Mouse (Mus musculus): Measurements from ENCODE around the gene Utp4.
A peak's percentile ranks its signal among the peaks of the same experiment; 100 is the strongest.

Gene Utp4

DNA sequence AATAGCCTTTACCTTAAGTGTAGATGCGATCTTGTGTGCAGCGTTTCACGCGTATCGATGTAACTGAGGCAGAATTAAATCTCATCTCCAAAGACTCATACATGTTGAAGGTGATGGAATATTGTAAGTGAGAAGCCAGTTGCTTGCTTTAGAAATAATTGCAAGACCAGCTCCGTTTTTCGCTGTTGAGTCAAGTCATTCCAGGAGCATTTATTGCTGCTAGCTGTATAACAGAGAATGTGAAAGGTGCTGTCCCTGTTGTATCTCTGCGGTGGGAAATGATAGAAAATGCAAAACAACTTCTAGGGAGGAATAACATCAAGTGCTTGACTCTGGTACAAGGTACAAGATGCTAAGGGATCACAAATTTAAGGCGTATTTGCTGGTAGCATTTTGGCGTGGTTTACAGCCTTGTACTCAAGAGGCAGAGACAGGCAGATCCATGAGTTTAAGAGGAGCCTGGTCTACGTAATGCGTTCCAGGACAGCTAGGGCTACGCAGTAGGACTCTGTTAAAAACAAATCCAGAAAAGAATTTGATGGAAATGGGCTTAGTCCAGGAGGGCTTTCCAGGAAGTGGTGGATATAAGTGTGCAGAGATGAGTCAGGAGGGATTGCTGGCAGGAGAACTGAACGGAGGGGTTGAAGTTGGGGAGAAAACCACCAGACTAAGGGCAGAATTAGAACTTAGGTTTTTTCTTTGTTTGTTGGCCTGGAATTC is 43.8 kb downstream of the Utp4 start:
- peak; percentile 15 for DNase-seq (ENCODE audit: low spot score)

DNA sequence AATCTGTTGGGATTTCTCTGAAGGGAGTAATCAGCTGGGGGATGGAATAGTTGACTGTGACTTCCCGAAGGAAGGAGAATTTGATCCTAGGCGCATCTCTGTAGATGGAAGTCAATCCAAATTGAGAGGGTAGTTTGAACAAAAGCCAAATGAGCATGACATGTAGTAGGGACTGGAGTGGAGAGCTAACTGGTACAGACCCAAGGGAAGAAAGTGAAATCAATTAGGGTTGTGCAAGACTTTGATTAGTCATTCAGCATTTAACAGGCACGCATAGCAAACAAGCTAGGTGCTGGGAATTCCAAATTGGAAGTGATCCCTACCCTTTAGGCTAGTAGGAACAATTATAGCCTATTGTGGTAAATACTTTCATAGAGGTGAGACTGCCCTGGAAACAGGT is 48.4 kb downstream of the Utp4 start:
- DNase-seq (ENCODE audit: low spot score): no peak

DNA sequence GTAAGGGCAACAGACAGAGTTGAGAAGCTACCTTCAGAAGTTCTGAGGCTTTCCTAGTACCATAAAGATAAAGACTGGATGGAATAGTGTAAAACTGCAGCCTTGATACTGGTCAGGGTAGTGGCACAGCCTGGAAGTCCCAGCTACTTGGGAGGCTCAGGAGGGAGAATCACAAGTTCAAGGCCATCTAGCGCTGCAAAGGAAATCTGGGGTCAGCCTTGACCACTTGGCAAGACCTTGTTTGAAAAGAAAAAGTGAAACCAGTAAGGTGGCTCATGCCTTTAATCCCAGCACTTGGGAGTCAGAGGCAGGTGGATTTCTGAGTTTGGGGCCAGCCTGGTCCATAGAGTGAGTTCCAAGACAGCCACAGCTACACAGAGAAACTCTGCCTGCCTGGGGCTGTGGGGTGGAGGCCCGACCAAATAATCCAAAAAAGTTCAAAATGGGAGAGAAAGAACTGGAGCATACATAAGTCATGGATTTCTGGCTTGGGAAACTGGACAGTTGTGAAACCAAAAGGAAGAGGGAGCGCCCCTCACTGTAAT is 50.5 kb downstream of the Utp4 start:
- DNase-seq (ENCODE audit: low spot score): no peak

DNA sequence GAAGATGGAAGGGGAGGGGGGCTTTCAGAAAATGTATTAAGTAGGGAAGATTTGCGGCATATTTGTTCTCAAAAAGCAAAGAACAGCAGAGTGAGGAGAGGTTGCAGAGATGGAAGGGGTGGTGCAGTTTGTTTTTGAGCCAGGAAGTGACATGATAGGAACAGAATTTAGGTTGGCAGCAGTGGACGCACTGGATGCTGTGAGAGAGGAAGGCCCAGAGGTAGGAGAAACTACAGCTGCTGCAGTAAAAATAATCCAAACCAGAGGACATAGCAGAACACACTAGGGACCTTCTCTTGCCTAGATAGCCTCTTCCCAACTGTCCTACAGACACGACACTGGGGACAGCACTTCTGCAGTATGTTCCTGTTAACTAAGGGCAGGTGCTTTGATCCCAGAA is 51.3 kb downstream of the Utp4 start:
- DNase-seq (ENCODE audit: low spot score): no peak

DNA sequence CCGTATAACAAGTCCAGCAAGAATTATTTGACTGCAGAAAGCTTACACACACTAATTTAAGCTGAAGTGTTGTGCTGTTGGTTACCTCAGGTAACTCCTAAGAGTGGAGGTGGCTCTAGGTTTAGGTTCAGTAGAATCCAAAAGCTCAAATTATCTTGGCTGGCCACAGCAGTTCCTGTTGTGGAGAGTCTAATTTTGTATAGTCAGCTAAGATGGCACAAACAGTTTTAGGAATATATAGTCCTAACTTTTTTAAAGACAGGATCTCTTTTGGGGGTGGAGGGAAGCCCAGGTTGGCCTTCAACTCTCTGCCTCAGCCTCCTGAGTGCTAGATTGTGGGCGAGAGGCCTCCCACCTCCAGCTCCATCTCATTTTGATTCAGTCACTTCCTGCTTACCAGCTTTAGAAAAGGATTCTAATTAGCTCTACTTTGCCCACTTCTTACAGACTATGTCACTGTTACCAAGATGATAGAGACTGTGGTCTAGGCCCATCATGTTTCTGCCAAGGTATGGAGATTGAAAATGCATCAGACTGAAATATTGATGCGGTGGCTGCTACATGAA is 55.3 kb downstream of the Utp4 start:
- DNase-seq (ENCODE audit: low spot score): no peak

DNA sequence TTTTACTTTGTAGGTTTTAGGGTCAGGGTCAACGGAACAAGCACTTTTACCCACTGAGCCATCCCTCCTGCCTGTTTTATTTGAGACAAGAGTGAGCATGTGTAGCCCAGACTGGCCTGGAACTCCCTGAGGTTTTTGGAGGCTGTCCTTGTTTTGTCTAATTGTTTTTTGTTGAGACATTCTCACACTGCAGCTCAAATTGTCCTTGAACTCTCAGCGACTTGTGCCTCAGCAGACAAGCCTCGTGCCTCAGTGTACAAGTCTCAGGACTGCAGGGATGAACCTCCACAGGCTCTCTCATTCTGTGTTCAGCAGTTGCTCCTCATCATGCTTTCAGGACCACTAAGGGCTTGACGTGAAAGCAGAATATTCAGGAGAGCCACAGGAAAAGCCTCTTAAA is 58.3 kb downstream of the Utp4 start:
- no peak for DNase-seq (ENCODE audit: low spot score)

DNA sequence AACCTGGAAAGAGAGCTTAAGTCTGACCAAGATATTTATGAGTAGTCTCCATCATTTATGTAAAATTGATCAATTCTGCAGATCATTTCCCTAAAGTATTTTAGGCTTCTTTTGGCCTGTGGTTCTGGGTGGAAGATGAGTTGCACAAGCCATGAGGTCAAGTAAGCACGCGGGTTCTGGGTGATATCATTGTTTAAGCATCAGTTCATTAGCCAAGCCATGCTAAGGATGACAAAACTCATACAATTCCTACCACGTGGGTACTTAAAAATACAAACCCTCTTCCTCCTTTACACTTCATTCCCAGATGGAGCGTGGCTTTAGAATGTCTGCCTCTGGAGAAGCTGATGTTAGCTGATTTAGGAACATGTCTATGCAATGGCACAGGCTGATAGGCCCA is 60.1 kb downstream of the Utp4 start:
- DNase-seq (ENCODE audit: low spot score): no peak

DNA sequence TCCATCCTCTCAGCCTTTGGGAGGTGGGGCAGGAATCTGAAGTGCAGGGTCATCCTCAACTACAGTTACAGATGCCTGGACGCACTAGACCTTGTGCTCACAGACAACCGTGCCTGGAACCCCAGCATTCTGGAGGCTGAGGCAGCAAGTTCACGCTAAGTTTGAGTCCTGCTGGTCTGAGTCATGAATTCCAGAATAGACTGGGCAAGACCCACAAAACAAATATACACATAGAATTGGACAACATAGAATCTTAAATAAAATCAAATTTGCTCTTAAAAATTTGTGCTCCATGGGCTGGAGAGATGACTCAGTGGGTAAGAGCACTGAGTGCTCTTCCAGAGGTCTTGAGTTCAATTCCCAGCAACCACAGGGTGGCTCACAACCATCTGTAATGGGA is 63.6 kb downstream of the Utp4 start:
- DNase-seq (ENCODE audit: low spot score): no peak

DNA sequence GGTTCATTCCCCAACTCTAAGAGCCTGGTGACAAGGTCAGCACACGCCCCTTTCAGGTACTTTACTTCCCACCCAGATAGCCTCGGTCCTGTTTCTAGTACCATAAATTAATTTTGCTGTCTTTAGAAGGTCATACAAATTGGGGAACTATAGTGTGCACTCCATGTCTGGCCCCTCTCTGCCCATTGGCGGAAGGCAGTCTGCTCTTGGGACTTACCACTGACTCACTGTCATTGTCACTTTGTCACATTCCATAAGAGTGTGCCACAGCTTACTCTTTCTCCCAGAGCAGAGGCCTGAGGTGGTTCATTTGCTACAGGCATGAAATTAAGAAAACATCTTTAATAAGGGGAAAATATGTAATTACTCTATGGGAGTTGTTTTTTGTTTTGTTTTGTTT is 64.8 kb downstream of the Utp4 start:
- no peak for DNase-seq (ENCODE audit: low spot score)

DNA sequence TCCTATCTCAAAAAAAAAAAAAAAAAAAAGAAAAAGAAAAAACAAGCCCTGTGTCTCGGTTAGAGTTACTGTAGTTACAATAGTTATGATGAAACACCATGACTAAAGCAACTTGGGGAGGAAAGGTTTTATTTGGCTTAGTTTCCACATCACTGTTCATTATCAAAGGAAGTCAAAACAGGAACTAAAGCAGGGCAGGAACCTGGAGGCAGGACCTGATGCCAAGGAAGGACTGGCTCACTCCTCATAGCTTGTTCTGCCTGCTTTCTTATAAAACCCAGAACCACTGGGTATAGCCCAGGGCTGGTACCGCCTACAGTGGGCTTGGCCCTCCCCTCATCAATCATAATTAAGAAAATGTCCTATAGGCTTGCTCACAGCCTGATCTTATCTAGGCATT is 66.2 kb downstream of the Utp4 start:
- DNase-seq (ENCODE audit: low spot score): no peak

DNA sequence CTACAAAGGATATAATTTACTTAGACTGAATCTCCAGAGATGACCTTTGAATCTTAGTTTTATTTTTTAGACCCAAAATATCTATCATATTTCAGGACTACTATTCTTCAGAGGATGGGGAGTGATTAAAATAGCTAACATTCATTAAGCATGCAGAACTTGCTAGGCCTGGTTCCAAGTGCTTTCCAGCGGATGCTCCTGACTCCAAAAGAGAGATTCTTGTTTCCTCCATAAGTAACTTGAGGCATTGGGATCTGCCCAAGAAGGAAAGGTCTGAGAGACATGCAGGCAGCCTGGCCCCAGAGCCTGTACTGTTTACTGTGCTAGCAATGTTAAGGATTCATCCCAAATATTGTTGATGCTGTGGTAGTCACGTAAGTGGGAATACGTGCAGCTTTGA is 68.9 kb downstream of the Utp4 start:
- no peak for DNase-seq (ENCODE audit: low spot score)

DNA sequence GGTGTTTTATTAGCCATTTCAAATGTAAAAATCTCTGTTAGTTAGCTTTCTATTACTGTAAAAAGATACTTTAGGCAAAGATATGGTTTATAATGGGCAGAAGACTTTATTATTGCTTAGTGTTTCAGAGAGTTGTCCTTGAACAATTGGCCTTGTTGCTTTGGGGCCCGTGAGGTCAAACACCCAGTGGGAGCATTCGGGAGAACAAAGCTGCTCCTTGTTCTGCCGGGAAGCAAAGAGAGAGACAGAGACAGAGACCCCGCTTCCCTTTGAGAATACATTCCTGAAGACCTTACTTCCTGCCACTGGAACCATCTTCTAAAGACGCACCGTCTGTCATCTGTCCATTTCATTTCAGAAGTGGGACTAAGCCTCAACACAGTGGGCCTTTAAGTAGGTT is 69.9 kb downstream of the Utp4 start:
- peak; percentile 53 for DNase-seq (ENCODE audit: low spot score)

DNA sequence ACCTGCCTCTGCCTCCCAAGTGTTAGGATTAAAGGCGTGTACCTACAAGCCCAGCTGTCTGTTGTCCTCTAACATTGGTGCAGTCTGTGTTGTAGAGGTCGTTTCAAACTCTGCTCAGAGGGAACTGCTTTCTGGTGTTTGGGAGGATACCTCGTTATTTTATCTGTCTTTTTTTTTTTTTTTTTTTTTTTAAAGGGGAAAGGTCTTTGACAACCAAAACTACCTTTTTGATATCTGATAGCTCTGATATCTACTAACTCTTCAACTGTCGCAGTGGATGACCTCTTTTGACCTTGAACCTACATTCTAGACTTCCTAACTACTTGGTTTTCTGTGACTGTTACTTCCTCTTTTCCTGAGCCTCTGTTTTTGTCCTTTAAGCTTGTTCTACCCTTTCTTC is 71.1 kb downstream of the Utp4 start:
- no peak for DNase-seq (ENCODE audit: low spot score)

DNA sequence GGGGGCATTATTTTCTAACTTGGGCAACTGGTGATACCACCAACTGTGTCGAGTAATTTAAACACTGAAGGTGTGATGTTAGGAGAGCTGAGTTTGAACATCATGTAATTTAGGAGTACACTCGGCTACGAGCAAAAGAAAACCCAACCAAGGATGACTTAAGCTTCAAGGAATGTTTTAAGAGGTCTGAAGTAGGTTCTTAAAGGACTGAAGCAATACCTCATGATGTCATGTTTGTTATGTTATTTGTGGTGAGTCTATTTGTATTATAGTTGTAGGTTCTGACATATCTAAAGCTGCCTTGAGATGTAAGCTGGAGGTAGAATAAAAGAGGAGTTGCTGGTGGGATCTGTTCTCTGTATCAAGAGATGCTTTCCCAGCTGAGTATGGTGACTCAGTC is 76.5 kb downstream of the Utp4 start:
- no peak for DNase-seq (ENCODE audit: low spot score)

DNA sequence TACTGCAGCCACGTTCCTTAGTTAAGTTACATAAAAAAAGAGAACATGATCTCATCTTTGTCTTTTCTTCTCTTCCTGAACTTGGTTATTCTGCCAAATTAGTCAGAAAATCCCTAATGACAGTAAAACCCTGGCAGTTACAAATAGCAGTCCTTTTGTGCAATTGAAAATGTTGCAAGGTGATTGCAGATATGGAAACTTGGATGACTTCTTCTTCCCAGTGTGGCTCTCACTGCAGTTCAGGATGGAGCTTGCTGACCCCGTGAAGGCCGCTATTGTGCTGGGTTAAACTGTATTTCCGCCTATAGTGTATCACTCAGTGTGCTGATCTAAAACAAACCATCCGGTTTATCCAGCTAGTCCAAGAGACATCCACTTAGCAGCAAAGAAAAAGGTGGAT is 78.5 kb downstream of the Utp4 start:
- DNase-seq (ENCODE audit: low spot score): no peak

Data from embryo, embryonic 10.5 days (tissue).